Mouse (Mus musculus) spleen, adult 18-20 months (tissue): ENCODE results near the gene Cttn.

Experiments
- DNase-seq, 2 experiments: peaks; one replicate each; pipeline ENCODE4 v3.0.0; 2022; ENCODE audit warnings: mixed read lengths in 2 of 2

Cttn gene

GRCm38 (mm10) chr7:144448186-144448585 lies 22.6 kb downstream of the Cttn start:
- no peak for DNase-seq

- DNase-seq = peak; percentile 42 to 48
Measured at GRCm38 (mm10) chr7:144447146-144447545, 23.7 kb downstream of the Cttn start.

- DNase-seq = peak; percentile 67 to 69
Measured at GRCm38 (mm10) chr7:144444788-144445187, 26.0 kb downstream of the Cttn start.

GRCm38 (mm10) chr7:144441976-144442375 lies 28.8 kb downstream of the Cttn start:
- no peak for DNase-seq

DNA sequence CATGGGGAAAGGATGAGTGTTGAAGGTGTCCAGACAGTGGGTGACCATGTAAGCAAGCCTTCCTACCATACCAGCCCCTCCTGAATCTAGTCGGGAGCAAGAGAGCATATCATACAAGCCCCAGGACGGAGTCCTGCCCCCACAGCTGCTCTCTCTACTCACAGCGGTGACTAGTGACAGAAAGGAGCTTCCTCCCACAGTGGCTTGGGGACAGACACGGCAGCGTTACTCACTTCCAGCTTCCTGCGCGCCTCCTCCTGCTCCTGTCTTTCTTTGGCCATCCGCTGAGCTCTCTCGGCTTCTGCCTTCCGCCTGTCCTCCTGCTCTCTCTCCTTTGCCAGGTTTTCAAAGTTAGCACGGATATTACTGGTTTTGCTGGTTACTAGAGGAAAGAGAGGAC lies 29.3 kb downstream of the Cttn start:
- no peak for DNase-seq

DNA sequence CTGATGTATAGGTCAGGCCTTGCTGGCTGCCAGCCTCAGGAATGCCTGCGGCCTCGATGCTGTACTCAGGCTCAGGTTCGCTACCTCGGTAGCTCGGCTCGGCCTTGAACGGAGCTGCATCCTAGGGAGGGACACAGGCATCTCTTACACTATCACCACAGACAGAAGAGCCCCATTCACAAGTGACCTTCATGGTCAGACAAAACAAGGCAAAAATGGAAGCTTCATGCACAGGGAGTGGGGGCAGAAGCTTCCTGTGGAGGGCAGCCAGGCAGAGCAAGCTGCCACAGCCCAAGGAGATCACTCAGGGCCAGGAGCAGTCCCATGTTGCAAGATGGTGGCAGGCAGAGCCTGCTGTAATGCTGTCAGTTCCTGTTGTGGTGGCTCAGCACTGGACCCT lies 32.0 kb downstream of the Cttn start:
- no peak for DNase-seq

GRCm38 (mm10) chr7:144432920-144433319 lies 37.9 kb downstream of the Cttn start:
- DNase-seq = no peak

- no peak for DNase-seq
Measured at GRCm38 (mm10) chr7:144427460-144427859, 43.3 kb downstream of the Cttn start.

DNA sequence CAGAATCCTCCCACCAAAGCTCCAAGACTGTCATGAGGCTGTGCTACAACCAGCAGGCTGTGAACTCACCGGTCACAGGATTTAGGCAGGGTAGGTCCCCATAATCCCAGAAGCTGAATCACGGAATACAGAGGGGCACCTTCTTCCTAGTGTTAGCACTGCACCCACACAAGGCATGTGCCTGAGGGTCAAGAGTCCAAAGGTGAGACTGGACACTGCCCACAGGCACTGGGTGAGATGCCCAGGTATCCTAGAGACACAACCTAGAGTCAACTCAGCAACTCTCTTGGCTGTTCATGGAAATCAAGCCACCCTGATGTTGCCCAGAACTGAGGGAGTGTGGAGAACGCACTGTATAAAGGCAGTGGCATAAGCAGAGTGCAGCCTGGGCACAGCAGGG lies 44.2 kb downstream of the Cttn start:
- DNase-seq = no peak

GRCm38 (mm10) chr7:144425953-144426352 lies 44.9 kb downstream of the Cttn start:
- DNase-seq = peak in 1 of 2 experiments; percentile 47

- no peak for DNase-seq
Measured at GRCm38 (mm10) chr7:144421478-144421877, 49.3 kb downstream of the Cttn start.

DNA sequence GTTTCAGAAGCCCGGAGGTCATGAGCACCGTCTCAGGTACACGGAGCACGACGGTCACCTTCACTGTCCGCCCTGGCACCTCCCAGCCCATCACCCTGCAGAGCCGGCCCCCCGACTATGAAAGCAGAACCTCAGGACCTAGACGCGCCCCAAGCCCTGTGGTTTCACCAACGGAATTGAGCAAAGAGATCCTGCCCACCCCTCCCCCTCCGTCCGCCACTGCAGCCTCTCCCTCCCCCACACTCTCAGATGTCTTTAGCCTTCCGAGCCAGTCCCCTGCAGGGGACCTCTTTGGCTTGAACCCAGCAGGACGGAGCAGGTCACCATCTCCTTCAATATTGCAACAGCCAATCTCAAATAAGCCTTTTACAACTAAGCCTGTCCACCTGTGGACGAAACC lies 50.3 kb downstream of the Cttn start:
- no peak for DNase-seq

GRCm38 (mm10) chr7:144417644-144418343 lies 53.0 kb downstream of the Cttn start:
- DNase-seq = no peak

DNA sequence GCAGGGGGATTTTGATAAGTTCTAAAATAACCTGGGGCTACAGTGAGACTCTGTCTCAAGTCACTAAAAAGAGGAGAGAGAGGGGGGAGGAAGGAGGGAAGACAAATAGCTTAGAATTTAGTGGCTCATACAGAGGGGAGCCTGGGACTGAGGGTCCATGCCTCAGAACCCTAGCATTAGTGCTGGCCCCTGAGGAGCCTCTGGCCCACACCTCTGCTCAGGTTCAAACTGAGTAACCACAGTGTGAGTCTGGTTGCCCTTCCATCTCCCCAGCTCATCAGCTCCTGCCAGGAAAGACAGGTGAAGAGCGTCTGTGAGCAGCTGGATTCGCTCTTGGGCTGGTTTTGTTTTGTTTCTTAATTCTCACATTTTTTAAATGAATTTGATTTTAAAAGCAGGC lies 53.6 kb downstream of the Cttn start:
- DNase-seq = no peak

DNA sequence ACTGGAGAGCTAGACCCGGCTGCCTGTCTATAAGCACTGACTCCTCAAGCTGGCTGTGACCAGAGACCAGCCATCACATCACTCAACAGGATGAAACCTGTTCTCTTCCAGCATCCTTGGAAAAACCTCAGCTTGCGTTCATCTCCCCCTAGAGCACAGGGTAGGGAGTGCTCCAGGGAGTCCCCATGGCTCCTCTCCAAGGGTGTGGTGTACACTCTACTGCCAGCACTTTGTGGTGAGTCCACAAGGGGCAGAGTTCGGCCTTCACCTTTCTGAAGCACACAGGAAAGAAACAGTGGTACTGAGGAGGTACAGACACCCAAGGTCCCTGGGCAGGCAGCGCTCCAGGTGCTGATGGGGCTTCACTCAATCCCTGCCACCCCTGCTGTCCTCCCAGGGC lies 55.0 kb downstream of the Cttn start:
- no peak for DNase-seq

DNA sequence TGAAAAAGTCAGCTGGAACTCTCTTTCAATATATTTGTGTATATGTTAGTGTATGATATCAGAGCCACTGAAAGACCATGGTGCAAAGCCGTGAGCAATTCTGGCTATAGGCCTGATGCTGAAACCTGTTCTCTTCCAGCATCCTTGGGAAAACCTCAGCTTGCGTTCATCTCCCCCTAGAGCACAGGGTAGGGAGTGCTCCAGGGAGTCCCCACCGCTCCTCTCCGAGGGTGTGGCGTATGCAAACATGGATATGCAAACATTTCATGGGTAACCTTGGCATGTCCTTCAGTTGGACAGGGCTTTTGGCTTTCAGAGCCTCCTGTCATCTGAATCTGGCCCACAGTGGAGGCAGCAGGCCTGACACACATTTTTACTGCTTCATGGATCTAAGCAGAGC lies 56.2 kb downstream of the Cttn start:
- DNase-seq = no peak

DNA sequence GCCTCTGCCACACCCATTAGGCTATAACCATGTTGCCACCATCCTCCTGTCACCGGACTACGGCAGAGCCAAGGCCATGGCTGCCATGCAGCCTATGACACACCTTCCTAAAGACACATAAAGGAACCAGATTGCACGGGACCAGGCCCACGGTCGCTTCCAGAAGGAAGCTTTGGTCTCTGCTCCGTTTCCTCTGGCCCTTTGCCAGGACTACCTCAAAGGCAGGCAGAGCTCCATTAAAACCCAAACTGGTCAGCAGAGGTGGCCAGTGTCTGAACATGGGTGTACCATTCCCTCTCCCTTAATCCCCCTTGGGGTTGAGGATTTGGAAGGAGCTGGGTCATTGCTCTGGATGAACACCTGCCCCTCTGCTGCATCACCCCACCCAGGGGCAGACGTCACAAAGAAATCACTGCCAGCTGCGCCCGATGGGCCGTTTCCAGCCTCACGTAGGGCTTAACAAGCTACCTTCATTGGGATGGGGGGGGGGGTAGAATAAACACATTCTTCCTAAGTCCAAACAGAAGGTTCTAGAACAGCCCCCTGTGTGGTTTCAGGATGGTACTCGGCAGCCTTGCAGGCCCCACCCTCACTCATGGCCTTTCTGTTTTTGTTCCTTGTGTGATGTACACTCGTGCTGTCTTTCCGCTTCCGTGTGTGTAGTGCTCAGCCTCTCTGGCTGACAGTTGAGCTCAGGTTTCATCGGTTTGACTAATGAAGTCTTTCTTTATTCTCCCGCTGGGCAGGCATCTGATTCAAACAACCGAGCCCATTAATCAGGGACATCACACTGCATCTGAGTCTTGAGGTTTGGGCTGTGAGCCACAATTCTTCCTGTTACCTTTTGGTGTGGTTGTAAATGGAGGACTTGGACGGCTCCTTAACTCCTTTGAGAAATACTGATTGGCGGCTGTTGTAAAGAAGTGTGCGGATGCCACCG lies 58.6 kb downstream of the Cttn start:
- DNase-seq = no peak

DNA sequence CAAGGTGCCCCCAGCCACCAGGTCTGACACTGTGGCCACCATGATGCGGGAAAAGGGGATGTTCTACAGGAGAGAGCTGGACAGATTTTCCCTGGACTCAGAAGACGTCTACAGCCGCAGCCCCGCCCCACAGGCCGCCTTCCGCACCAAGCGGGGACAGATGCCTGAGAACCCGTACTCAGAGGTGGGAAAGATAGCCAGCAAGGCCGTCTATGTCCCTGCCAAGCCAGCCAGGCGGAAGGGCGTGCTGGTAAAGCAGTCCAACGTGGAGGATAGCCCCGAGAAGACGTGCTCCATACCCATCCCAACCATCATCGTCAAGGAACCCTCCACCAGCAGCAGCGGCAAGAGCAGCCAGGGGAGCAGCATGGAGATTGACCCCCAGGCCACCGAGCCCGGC lies 61.1 kb downstream of the Cttn start:
- DNase-seq = no peak

DNA sequence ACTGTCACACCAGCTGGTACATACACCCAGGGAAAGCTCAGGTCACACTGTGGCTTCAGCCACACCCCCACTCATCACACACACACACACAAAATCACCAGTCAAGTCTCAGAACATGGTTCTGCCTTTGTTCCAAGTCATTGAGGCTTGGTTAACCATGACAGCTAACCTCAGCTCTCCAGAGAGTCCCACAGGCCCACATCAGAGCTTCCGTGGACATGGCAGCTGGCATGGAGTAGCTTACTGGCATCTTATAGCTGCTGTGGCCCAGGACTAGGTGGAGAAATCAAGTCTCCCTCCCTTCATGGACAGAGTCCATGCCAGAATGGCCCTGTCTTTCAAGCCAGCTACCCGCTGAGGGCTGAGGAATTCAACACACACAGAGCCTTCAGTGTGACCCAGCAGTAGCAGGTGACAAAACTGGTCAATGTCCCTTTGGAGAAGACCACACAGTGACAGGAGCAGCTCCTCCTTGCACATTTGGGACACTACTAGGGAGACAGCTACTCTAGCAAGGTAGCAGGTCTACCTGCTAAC lies 62.3 kb downstream of the Cttn start:
- DNase-seq = no peak

DNA sequence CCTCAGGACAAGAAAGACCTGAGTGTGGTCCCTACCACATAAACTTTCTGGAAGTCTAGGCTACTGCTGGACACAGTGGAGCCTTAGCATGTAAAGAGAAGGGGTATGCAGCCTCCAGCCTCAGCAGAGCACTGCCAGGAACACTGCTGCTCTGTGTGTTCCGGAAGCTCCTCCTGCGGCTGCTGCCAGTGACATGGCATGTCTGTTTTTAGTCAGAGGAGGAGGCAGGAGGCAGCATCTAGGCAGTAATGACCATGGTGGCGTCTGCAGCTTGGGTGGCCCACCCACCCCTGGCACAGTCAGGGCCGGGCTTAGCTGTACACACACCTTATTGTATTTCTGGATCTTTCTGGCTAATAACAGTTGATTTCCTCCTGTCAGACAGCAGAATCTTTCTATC lies 63.1 kb downstream of the Cttn start:
- DNase-seq = no peak

DNA sequence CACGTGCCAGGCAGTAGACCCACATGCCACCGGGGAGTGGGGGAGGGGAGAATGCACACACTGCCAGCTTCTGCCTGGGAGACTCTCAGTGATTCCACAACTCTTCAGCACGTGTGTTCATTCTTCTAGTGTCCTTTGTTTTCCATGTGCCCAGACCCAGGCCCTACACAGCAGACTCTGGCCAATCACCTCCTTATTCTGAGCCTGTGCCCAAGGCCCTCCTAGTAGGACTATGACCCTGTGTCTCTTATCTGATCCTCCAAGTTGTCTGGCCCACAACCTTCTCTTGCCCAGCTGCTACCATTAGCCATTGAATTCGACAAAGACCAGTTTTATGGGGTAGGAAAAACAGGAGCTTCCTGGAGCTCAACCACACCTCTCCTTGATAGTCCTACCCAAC lies 68.3 kb downstream of the Cttn start:
- DNase-seq = no peak

- DNase-seq = no peak
Measured at GRCm38 (mm10) chr7:144391727-144392126, 79.1 kb downstream of the Cttn start.

- DNase-seq = no peak
Measured at GRCm38 (mm10) chr7:144390676-144391075, 80.1 kb downstream of the Cttn start.

DNA sequence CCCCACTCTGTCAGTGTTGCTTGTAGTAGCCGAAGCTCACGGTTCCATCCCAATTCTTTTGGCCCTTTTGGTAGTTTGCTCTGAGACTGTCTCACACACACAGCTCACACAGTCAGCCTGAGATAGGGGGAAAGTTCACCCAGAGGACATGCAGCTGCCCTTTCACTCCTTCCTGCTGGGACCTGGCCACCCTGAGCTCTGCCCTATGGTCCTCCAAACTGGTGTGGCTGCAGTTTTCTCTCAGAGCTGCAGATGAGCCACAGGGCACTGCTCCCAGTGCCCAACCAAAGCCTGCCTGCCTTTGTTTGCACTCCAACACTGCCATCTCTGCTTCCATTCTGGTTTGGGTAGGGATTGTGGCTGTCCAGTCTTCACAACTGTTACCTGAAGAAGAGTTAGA lies 81.1 kb downstream of the Cttn start:
- no peak for DNase-seq
